Mouse (Mus musculus): ENCODE measurements around the gene Napb. TPM values are rescaled to one million over a fixed set of nuclear protein-coding genes. Genes with fewer than 3 reads are reported as not detected.

Napb gene
- total RNA-seq, 1 experiment: 4.2 TPM

DNA sequence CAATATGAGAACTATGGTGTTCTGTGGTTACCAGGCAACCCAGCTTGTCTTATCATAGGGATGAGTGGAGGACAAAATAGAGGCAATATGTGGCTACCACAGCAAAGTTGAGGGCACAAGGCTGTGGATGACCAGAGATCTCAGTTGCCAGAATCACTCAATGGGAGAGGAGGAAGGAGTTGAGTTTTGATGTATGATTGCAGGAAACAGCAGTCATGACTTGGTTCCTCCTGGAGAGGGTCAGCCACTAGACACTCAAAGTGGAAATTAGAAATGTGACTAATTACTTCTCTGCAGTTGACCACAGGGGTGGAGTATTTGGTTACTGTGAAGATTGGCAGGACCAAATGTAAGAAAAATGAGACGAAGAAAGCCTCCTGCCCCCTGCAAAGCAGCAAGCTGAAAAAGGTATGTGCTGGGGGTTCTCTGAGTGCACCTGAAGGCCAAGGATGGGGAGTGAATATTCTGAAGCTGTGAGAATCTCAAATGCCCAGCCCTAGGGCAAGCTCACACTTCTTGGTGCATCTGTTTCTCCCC lies 22.1 kb upstream of the Napb start:
- no peak overlapping the region for H3K4me3 ChIP-seq (ENCODE audit: insufficient read depth in 1 of 2, low read depth in 1 of 2, low read length in 2 of 2, poor library complexity in 1 of 2, severe bottlenecking in 1 of 2)
- H3K9me3 ChIP-seq (ENCODE audit: control insufficient read depth, insufficient read depth, low read depth, low read length): no peaks in the 10 kb centered on the region
- in situ Hi-C loops (cut with MboI; ENCODE audit: low sequenced_read_pairs in 2 of 2, unreplicated experiment in 2 of 2): loop anchor here in 1 of 2 experiments (5.0 kb wide), 1 partner anchor 148 kb away; no protein-coding TSS in a partner anchor
- no peak overlapping the region for H3K9ac ChIP-seq (ENCODE audit: insufficient read depth, low read depth, low read length, poor library complexity, severe bottlenecking)
- H3K27ac ChIP-seq (ENCODE audit: insufficient read depth, low read depth, low read length, poor library complexity, severe bottlenecking): no peak overlapping the region
- no peaks in the 10 kb centered on the region for H3K4me1 ChIP-seq (ENCODE audit: control insufficient read depth in 2 of 2, insufficient read depth in 2 of 2, low read length in 2 of 2, poor library complexity in 1 of 2)
- no peaks in the 10 kb centered on the region for H3K36me3 ChIP-seq (ENCODE audit: control insufficient read depth, insufficient read depth, low read length, poor library complexity, severe bottlenecking)
- no peak for DNase-seq (ENCODE audit: low read depth, low spot score)
- TF ChIP-seq MAFK (IDR thresholded peaks at IDR 0.05; ENCODE audit: insufficient read depth, low read depth, low read length) (no peak), CHD2 (IDR thresholded peaks at IDR 0.05; ENCODE audit: low read depth, low read length) (no peak), HCFC1 (IDR thresholded peaks at IDR 0.05; ENCODE audit: borderline replicate concordance, insufficient read depth, low read length) (no peak), ZNF384 (IDR thresholded peaks at IDR 0.05; ENCODE audit: low read depth, low read length) (no peak), ZC3H11A (IDR thresholded peaks at IDR 0.05; ENCODE audit: borderline replicate concordance, low read depth, low read length) (no peak)

DNA sequence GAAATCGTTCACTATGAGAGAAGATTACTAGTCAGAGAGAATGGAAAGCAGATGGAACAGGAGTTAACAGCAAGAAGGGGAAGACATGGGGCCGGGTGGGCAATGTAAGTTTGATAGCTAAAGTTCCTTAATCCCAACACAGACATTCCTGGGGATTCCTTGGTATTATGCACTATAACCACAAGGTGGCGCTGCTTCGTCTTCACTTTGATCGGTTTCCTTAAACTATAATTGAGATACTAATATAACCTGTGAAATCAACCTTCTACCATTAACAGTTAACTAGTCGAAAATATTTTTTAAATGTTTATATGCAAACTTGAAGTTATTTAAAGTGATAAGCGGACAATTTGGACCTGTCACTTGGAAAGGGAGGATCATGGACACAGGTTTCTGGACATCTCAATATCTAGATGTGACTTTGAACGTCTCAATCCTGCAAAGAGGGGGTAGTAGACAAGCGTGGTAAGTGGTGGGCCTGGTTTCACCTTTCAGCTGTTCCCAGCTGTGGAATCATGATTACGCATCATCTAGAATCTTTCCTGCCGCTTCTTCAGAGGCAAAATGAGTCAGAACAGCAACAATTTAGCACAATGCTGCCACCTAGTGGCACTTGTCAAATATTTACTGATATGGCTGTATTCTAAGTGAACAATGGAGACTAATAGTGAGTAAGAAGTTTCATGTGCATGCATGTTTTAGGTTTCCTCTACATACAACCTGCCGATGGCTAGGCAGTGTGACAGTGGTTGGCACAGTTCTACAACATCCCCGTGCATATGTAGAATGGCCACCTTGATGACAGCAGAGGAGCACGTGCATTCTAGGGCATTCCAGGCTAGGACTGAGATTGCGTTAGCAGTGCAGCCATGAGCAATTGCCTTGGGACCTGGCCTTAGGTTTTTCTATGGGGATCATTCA lies 19.9 kb upstream of the Napb start:
- H3K4me3 ChIP-seq (ENCODE audit: insufficient read depth in 1 of 2, low read depth in 1 of 2, low read length in 2 of 2, poor library complexity in 1 of 2, severe bottlenecking in 1 of 2): peak overlapping the region in 1 of 2 experiments; percentile 48; a peak in 2 of 4 replicates
- DNase-seq (ENCODE audit: low read depth, low spot score): peak; percentile 86
- TF ChIP-seq HCFC1 (IDR thresholded peaks at IDR 0.05; ENCODE audit: borderline replicate concordance, insufficient read depth, low read length): no peak
- TF ChIP-seq MAFK (IDR thresholded peaks at IDR 0.05; ENCODE audit: insufficient read depth, low read depth, low read length): no peak
- no peak for TF ChIP-seq ZC3H11A (IDR thresholded peaks at IDR 0.05; ENCODE audit: borderline replicate concordance, low read depth, low read length)
- no peak for TF ChIP-seq CHD2 (IDR thresholded peaks at IDR 0.05; ENCODE audit: low read depth, low read length)
- TF ChIP-seq ZNF384 (IDR thresholded peaks at IDR 0.05; ENCODE audit: low read depth, low read length): no peak
- no peak overlapping the region for H3K9ac ChIP-seq (ENCODE audit: insufficient read depth, low read depth, low read length, poor library complexity, severe bottlenecking)
- no peaks in the 10 kb centered on the region for H3K4me1 ChIP-seq (ENCODE audit: control insufficient read depth in 2 of 2, insufficient read depth in 2 of 2, low read length in 2 of 2, poor library complexity in 1 of 2)
- in situ Hi-C loops (cut with MboI; ENCODE audit: low sequenced_read_pairs in 2 of 2, unreplicated experiment in 2 of 2): loop anchor here in 1 of 2 experiments (5.0 kb wide), 1 partner anchor 150 kb away; no protein-coding TSS in a partner anchor
- H3K9me3 ChIP-seq (ENCODE audit: control insufficient read depth, insufficient read depth, low read depth, low read length): no peaks in the 10 kb centered on the region
- no peak overlapping the region for H3K27ac ChIP-seq (ENCODE audit: insufficient read depth, low read depth, low read length, poor library complexity, severe bottlenecking)
- no peaks in the 10 kb centered on the region for H3K36me3 ChIP-seq (ENCODE audit: control insufficient read depth, insufficient read depth, low read length, poor library complexity, severe bottlenecking)

DNA sequence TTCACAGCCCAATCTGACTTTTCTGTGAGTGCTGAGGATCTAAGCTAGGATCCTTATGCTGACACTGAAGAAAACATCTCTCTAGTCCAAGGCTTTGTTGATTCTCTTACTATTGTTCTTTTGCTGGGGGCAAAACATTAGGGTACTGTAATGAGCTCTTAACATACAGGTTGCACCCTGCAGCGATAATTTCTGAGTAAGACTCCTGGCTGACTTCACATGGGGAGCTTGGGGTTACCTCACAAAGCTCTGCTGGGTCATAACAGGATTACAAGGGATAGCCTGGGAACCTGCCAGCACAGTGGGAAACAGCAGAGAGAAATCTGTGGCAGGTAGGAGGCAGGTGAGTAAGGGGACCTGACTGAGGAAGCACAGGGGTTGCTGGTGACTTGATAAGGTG lies 17.8 kb upstream of the Napb start, which contains the start of gene Cstl1:
Gene Cstl1, plus strand, starts transcription at position 301 of the 400 bp plus-strand sequence.
- no peaks in the 10 kb centered on the region for H3K36me3 ChIP-seq (ENCODE audit: control insufficient read depth, insufficient read depth, low read length, poor library complexity, severe bottlenecking)
- no peak for DNase-seq (ENCODE audit: low read depth, low spot score)

GRCm38 (mm10) chr2:148743846-148744407 lies 11.7 kb upstream of the Napb start:
- Histone ChIP-seq H3K9me3 (ENCODE audit: control insufficient read depth, insufficient read depth, low read depth, low read length) (no peaks in the 10 kb centered on the region), H3K4me1 (ENCODE audit: control insufficient read depth in 2 of 2, insufficient read depth in 2 of 2, low read length in 2 of 2, poor library complexity in 1 of 2) (no peaks in the 10 kb centered on the region), H3K9ac (ENCODE audit: insufficient read depth, low read depth, low read length, poor library complexity, severe bottlenecking) (no peak overlapping the region), H3K27ac (ENCODE audit: insufficient read depth, low read depth, low read length, poor library complexity, severe bottlenecking) (no peak overlapping the region), H3K36me3 (ENCODE audit: control insufficient read depth, insufficient read depth, low read length, poor library complexity, severe bottlenecking) (no peaks in the 10 kb centered on the region), H3K4me3 (ENCODE audit: insufficient read depth in 1 of 2, low read depth in 1 of 2, low read length in 2 of 2, poor library complexity in 1 of 2, severe bottlenecking in 1 of 2) (no peak overlapping the region)
- DNase-seq (ENCODE audit: low read depth, low spot score): no peak
- no peak for TF ChIP-seq ZNF384 (IDR thresholded peaks at IDR 0.05; ENCODE audit: low read depth, low read length)
- TF ChIP-seq MAFK (IDR thresholded peaks at IDR 0.05; ENCODE audit: insufficient read depth, low read depth, low read length): no peak
- in situ Hi-C loops (cut with MboI; ENCODE audit: low sequenced_read_pairs in 2 of 2, unreplicated experiment in 2 of 2): no loop called here

More for the DNA sequence above, 17.8 kb upstream of the Napb start, which contains the start of gene Cstl1:
- in situ Hi-C loops (cut with MboI; ENCODE audit: low sequenced_read_pairs in 2 of 2, unreplicated experiment in 2 of 2): loop anchor here in 1 of 2 experiments (5.0 kb wide), 1 partner anchor 152 kb away; no protein-coding TSS in a partner anchor
- no peaks in the 10 kb centered on the region for H3K9me3 ChIP-seq (ENCODE audit: control insufficient read depth, insufficient read depth, low read depth, low read length)
- H3K9ac ChIP-seq (ENCODE audit: insufficient read depth, low read depth, low read length, poor library complexity, severe bottlenecking): no peak within 1 kb of the TSS
- H3K27ac ChIP-seq (ENCODE audit: insufficient read depth, low read depth, low read length, poor library complexity, severe bottlenecking): no peak within 1 kb of the TSS
- H3K4me3 ChIP-seq (ENCODE audit: insufficient read depth in 1 of 2, low read depth in 1 of 2, low read length in 2 of 2, poor library complexity in 1 of 2, severe bottlenecking in 1 of 2): no peak within 1 kb of the TSS
- no peaks in the 10 kb centered on the region for H3K4me1 ChIP-seq (ENCODE audit: control insufficient read depth in 2 of 2, insufficient read depth in 2 of 2, low read length in 2 of 2, poor library complexity in 1 of 2)
- TF ChIP-seq CHD2 (IDR thresholded peaks at IDR 0.05; ENCODE audit: low read depth, low read length) (no peak), HCFC1 (IDR thresholded peaks at IDR 0.05; ENCODE audit: borderline replicate concordance, insufficient read depth, low read length) (no peak), ZNF384 (IDR thresholded peaks at IDR 0.05; ENCODE audit: low read depth, low read length) (no peak), MAFK (IDR thresholded peaks at IDR 0.05; ENCODE audit: insufficient read depth, low read depth, low read length) (no peak), ZC3H11A (IDR thresholded peaks at IDR 0.05; ENCODE audit: borderline replicate concordance, low read depth, low read length) (no peak)
